Mouse (Mus musculus) urinary bladder, adult 2 months (tissue): ENCODE measurements around the gene Gm5771. TPM values are rescaled to one million over a fixed set of nuclear protein-coding genes. Genes with fewer than 3 reads are reported as not detected.
"Not testable (repeated sequence)": the region's sequence is repeated elsewhere in the genome, so short reads cannot be mapped to it uniquely, and the experiment has no call there.

ENCODE experiments used
- DNase-seq: peaks from one replicate; pipeline ENCODE4 v3.0.0; 2022; ENCODE audit warnings: low spot score
- polyA plus RNA-seq: library from polyadenylated mRNA; depleted of rRNA; stranded (reverse); fragments of >200 nt; gene quantifications from 2 replicates; pipeline ENCODE4 v1.2.3, GENCODE M21; 2012; rRNA removed

Gene Gm5771
- polyA plus RNA-seq, result not detected in 2 replicates

GRCm38 (mm10) chr6:41392056-41392455 lies at the start of gene Gm5771:
Gene Gm5771, plus strand, starts transcription at chr6:41392356.
- not testable (repeated sequence) for DNase-seq

- DNase-seq, result no peak
These were observed 38.2 kb upstream of the Gm5771 start, which contains the start of gene Try10 for GRCm38 (mm10) chr6:41353932-41354331. Gene Try10, plus strand, starts transcription at chr6:41354105.

DNA sequence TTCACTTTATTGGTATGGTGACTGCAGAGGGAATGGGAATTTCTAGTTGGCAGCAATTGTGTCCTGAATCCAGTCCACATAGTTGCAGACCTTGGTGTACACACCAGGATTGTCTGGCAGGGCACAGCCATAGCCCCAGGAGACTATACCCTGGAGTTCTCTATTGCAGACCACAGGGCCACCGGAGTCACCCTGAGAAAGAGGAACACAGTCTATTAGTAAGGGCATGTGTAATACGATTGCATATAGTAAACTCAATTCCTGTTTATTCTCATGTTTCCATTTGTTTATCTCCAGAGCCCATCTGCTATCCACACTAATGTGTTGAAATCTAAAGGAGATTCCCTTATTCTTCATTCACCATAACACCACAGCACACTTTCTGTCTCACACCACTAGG lies 18.4 kb upstream of the Gm5771 start:
- DNase-seq, result not testable (repeated sequence)

DNA sequence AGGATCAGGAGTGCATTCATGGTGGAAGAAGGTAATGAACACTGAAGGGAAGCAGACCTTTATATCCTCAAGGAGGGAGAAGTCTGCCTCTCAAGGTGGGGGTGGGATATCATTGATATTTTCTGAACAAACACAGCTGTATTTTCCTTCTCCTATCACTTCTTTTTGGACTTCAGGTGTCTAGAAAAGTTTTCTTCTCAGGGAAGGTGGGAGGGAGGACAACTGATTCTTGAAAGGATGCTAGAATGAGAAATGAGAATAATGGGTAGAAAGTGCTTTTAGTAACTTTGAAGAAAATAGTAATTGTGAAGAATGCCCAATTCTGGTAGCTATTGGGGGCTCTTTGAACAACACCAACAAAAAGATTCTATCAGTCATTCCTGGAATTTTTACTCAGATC lies 14.6 kb upstream of the Gm5771 start, which contains the start of gene Prss3:
Prss3 (minus strand) TSS at position 101 of the 400 bp plus-strand sequence.
- not testable (repeated sequence) for DNase-seq

GRCm38 (mm10) chr6:41386781-41387180 lies 5.4 kb upstream of the Gm5771 start:
- DNase-seq, result no peak

GRCm38 (mm10) chr6:41391640-41392039 lies 516 bp upstream of the Gm5771 start:
- DNase-seq, result not testable (repeated sequence)

DNA sequence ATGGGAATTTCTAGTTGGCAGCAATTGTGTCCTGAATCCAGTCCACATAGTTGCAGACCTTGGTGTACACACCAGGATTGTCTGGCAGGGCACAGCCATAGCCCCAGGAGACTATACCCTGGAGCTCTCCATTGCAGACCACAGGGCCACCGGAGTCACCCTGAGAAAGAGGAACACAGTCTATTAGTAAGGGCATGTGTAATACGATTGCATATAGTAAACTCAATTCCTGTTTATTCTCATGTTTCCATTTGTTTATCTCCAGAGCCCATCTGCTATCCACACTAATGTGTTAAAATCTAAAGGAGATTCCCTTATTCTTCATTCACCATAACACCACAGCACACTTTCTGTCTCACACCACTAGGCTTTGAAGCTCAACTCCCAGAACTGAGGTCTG lies 50.1 kb downstream of the Gm5771 start:
- not testable (repeated sequence) for DNase-seq

DNA sequence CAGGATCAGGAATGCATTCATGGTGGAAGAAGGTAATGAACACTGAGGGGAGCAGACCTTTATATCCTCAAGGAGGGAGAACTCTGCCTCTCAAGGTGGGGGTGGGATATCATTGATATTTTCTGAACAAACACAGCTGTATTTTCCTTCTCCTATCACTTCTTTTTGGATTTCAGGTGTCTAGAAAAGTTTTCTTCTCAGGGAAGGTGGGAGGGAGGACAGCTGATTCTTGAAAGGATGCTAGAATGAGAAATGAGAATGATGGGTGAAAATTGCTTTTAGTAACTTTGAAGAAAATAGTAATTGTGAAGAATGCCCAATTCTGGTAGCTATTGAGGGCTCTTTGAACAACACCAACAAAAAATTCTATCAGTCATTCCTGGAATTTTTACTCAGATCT lies 53.9 kb downstream of the Gm5771 start, which contains the start of gene Gm10334:
Gm10334 (minus strand) TSS at position 101 of the 400 bp plus-strand sequence.
- not testable (repeated sequence) for DNase-seq

Other genes with a start within 250 kb of the Gm5771 start
- 0.23 and 1.2 TPM in 2 replicates for gene Try4, start 90.1 kb upstream of the Gm5771 start, polyA plus RNA-seq
- gene Try5, start 75.5 kb upstream of the Gm5771 start, polyA plus RNA-seq, result 0.08 and 0.60 TPM in 2 replicates
- not detected in 2 replicates for gene Try10, start 38.3 kb upstream of the Gm5771 start, polyA plus RNA-seq
- not detected in 2 replicates for gene Prss3, start 14.7 kb upstream of the Gm5771 start, polyA plus RNA-seq
- gene Gm10334, start 53.8 kb downstream of the Gm5771 start, polyA plus RNA-seq, result not detected in 2 replicates
- not detected in 2 replicates for gene Prss1, start 66.6 kb downstream of the Gm5771 start, polyA plus RNA-seq
- gene Prss2, start 129.4 kb downstream of the Gm5771 start, polyA plus RNA-seq, result 0.12 and 1.0 TPM in 2 replicates
- gene Ephb6, start 213.1 kb downstream of the Gm5771 start, polyA plus RNA-seq, result 10.7 and 11.2 TPM in 2 replicates
- 0.15 and 0.22 TPM in 2 replicates for gene Trpv6, start 244.0 kb downstream of the Gm5771 start, polyA plus RNA-seq